In genomic region chr6:113848655-113849054, GRCm38 (mm10) we compare ENCODE assay signal across 22 mouse cellular contexts.
DNase-seq lines count a peak whose midpoint lies in the region; ATAC-seq and TF ChIP-seq lines count a peak whose summit lies in the region.
"Had no signal": no experiment of that assay in that cellular context is flagged by ENCODE, and none has a peak within 500 bp of the region (broad histone marks: within the 10 kb centered on the region; RNA-seq: fewer than 3 reads in every experiment).

No protein-coding gene starts in this region.

- intact Hi-C loops in left cerebral cortex, adult 2 months (cut with DNase I) = no loop called here
- intact Hi-C loops in left cerebral cortex, postnatal 36 days (cut with DNase I) = loop anchor here (5.0 kb wide), 1 partner anchor 34 kb away; no protein-coding TSS in a partner anchor

- peak overlapping the region; percentile 73 for H3K27ac ChIP-seq in forebrain, postnatal 0 days (ENCODE audit: low read depth, low read length)
- H3K27ac ChIP-seq in forebrain, embryonic 10.5 days = no peak overlapping the region
- peak overlapping the region; percentile 69; the same call in 1 of the 2 replicates for H3K27ac ChIP-seq in left cerebral cortex, adult 2 months
- peak overlapping the region; percentile 25; the same call in 1 of the 2 replicates for H3K27ac ChIP-seq in olfactory bulb, adult 2 months (ENCODE audit: insufficient read depth, low read depth, low read length)
- H3K27ac ChIP-seq: embryonic facial prominence, embryonic 12.5 days; forebrain, embryonic 13.5 days; heart, embryonic 10.5 days; hindbrain, embryonic 12.5 days had no signal

- no peak for TF ChIP-seq CTCF in forebrain, postnatal 0 days (IDR thresholded peaks at IDR 0.05; ENCODE audit: low read depth)
- no peak for TF ChIP-seq CTCF in left cerebral cortex, adult 2 months (IDR thresholded peaks at IDR 0.05)
- no peak for TF ChIP-seq CTCF in olfactory bulb, adult 2 months (IDR thresholded peaks at IDR 0.05; ENCODE audit: insufficient read depth, low read depth, low read length)

- H3K9me3 ChIP-seq in forebrain, postnatal 0 days (ENCODE audit: low read length) = no peaks in the 10 kb centered on the region
- H3K9me3 ChIP-seq in forebrain, embryonic 10.5 days = no peaks in the 10 kb centered on the region
- H3K9me3 ChIP-seq: embryonic facial prominence, embryonic 12.5 days; forebrain, embryonic 13.5 days; heart, embryonic 10.5 days; hindbrain, embryonic 12.5 days had no signal

- H3K9ac ChIP-seq in forebrain, postnatal 0 days = no peak overlapping the region
- H3K9ac ChIP-seq: embryonic facial prominence, embryonic 12.5 days; forebrain, embryonic 13.5 days; hindbrain, embryonic 12.5 days had no signal

- H3K4me1 ChIP-seq in forebrain, postnatal 0 days (ENCODE audit: insufficient read depth) = peaks cover 22% of the 10 kb centered on the region
- H3K4me1 ChIP-seq in forebrain, embryonic 10.5 days = peaks cover 1% of the 10 kb centered on the region; the same call in 1 of the 2 replicates
- peaks cover 15% of the 10 kb centered on the region for H3K4me1 ChIP-seq in olfactory bulb, adult 2 months (ENCODE audit: control insufficient read depth, insufficient read depth, low read length)
- H3K4me1 ChIP-seq: embryonic facial prominence, embryonic 12.5 days; heart, embryonic 10.5 days had no signal

- H3K27me3 ChIP-seq in forebrain, postnatal 0 days (ENCODE audit: insufficient read depth, low read length) = no peaks in the 10 kb centered on the region
- H3K27me3 ChIP-seq in forebrain, embryonic 10.5 days (ENCODE audit: poor library complexity, severe bottlenecking) = no peaks in the 10 kb centered on the region
- H3K27me3 ChIP-seq: embryonic facial prominence, embryonic 12.5 days; forebrain, embryonic 13.5 days; hindbrain, embryonic 12.5 days had no signal

- ATAC-seq in forebrain, postnatal 0 days = peak; percentile 38; the same call in 1 of the 2 replicates
- ATAC-seq: forebrain, embryonic 13.5 days; hindbrain, embryonic 16.5 days; inflammation-experienced regulatory T-cells, adult 6 months; intestine, postnatal 0 days had no signal

- peak; percentile 59 for DNase-seq in forebrain, postnatal 0 days
- no peak for DNase-seq in forebrain, embryonic 10.5 days (ENCODE audit: extremely low spot score, low spot score)
- DNase-seq in left cerebral cortex, adult 2 months (ENCODE audit: extremely low spot score in 1 of 2, low spot score in 2 of 2) = no peak
- no peak for DNase-seq in left cerebral cortex, postnatal 36 days (ENCODE audit: low spot score in 2 of 2)
- no peak for DNase-seq in MN1 (ENCODE audit: low spot score)
- DNase-seq: adrenal gland, postnatal 10 days; cerebellum, adult 18-20 months; cerebellum, postnatal 10 days; gastrocnemius, postnatal 36 days; heart, adult 18-20 months; heart, postnatal 10 days; heart, postnatal 4 days; kidney, adult 8-10 months had no signal

- no peaks in the 10 kb centered on the region for H3K36me3 ChIP-seq in forebrain, postnatal 0 days (ENCODE audit: insufficient read depth)
- no peaks in the 10 kb centered on the region for H3K36me3 ChIP-seq in forebrain, embryonic 10.5 days (replicated peaks)
- H3K36me3 ChIP-seq: embryonic facial prominence, embryonic 12.5 days; G1E; heart, embryonic 10.5 days; hindbrain, embryonic 12.5 days had no signal

- TF ChIP-seq POLR2A in olfactory bulb, adult 2 months (IDR thresholded peaks at IDR 0.05; ENCODE audit: insufficient read depth, low read depth, low read length) = no peak

- no peak overlapping the region for H3K4me2 ChIP-seq in forebrain, postnatal 0 days (ENCODE audit: low read depth)
- H3K4me2 ChIP-seq: embryonic facial prominence, embryonic 12.5 days; forebrain, embryonic 13.5 days; hindbrain, embryonic 12.5 days had no signal

- H3K4me3 ChIP-seq in forebrain, postnatal 0 days (ENCODE audit: low read depth, low read length) = no peak overlapping the region
- no peak overlapping the region for H3K4me3 ChIP-seq in forebrain, embryonic 10.5 days
- H3K4me3 ChIP-seq in left cerebral cortex, adult 2 months = no peak overlapping the region
- no peak overlapping the region for H3K4me3 ChIP-seq in olfactory bulb, adult 2 months (ENCODE audit: insufficient read depth, low read depth, low read length)
- H3K4me3 ChIP-seq: embryonic facial prominence, embryonic 12.5 days; forebrain, embryonic 13.5 days; heart, embryonic 10.5 days; hindbrain, embryonic 12.5 days had no signal

- WGBS in forebrain, postnatal 0 days = 35% methylated on average over 2 of the region's 2 CpGs
- 85% methylated on average over 2 of the region's 2 CpGs for WGBS in forebrain, embryonic 10.5 days
- 29% methylated on average over 2 of the region's 2 CpGs for WGBS in olfactory bulb, adult 2 months
